Mouse (Mus musculus): ENCODE measurements around the gene Vps50.

DNA sequence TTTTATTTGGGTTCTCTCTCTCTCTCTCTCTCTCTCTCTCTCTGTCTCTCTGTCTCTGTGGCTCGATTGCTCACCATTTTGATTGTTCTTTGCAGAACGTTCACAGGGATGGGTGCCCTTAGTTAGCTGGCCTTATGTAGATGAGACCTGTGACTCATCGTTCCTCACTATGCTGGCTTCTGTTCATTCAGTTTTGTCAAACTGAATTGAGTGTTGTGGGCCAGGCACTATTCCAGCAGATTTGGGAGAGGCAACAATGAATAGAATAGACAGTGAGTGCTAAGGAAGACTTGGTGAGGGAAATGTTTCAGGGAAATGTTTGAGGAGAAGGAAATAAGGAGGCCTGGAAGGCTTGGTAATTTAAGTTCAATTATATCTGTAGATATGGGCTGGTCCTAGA lies 2.1 kb downstream of the Vps50 start:
- no peak for TF ChIP-seq CTCF (IDR thresholded peaks at IDR 0.05; ENCODE audit: borderline replicate concordance, insufficient read depth, low read depth, low read length)
- TF ChIP-seq POLR2A (IDR thresholded peaks at IDR 0.05; ENCODE audit: borderline replicate concordance, insufficient read depth, low read length): no peak

Measured in cerebellum, adult 2 months (tissue).